Mouse (Mus musculus) C2C12 (cell line): ENCODE data around the gene Nanp.

Source experiments
- CEBPB ChIP-seq: IDR thresholded peaks from one replicate; pipeline ENCODE4 v1.6.1; 2011; ENCODE audit warnings: low read depth, mild to moderate bottlenecking, control low read depth, moderate library complexity
- CTCF ChIP-seq: IDR thresholded peaks from one replicate; pipeline ENCODE4 v1.5.1; 2011; ENCODE audit not compliant: control insufficient read depth, insufficient read depth, insufficient read length
- FOSL1 ChIP-seq: IDR thresholded peaks from one replicate; pipeline ENCODE4 v1.8.0; 2011; ENCODE audit warnings: mild to moderate bottlenecking, low read length; ENCODE audit not compliant: poor library complexity, insufficient read depth, severe bottlenecking
- MAX ChIP-seq: IDR thresholded peaks from one replicate; pipeline ENCODE4 v1.6.1; 2011; ENCODE audit warnings: mild to moderate bottlenecking, control low read depth
- MYOD1 ChIP-seq: IDR thresholded peaks from one replicate; pipeline ENCODE4 v1.6.1; 2011; ENCODE audit warnings: low read depth; ENCODE audit not compliant: control insufficient read depth, insufficient read length
- USF1 ChIP-seq: IDR thresholded peaks from one replicate; pipeline ENCODE4 v1.6.1; 2011; ENCODE audit warnings: low read depth, mild to moderate bottlenecking, control low read depth, moderate library complexity

DNA sequence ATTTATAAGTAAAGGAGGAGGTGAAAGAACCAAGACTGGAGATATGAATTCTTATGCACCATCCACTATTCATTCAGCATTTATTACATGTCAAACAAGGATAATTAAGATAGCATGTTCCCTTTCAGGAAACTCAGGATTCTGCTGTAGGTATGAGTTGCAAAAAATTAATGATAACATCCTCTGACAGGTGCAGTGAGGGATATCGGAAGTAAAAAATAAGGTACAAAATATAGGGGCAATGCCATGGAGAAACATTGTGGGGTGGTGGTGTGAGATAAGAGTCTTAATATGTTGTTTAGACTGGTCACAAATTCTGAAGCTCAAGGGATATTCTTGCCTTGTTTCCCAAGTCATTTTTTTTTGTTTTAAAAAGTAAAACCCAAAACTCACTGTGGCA is 1.9 kb downstream of the Nanp start:
- TF ChIP-seq CTCF = no peak
- no peak for TF ChIP-seq CEBPB
- no peak for TF ChIP-seq MAX
- TF ChIP-seq USF1 = no peak
- no peak for TF ChIP-seq MYOD1
- no peak for TF ChIP-seq FOSL1
